Mouse (Mus musculus) gastrocnemius, postnatal 36 days (tissue): ENCODE data around the gene Apol8. TPM values are rescaled to one million over a fixed set of nuclear protein-coding genes. Genes with fewer than 3 reads are reported as not detected.
"Not testable (repeated sequence)": the region's sequence is repeated elsewhere in the genome, so short reads cannot be mapped to it uniquely, and the experiment has no call there.

Experiments
- DNase-seq, 2 experiments: peaks; one replicate each; pipeline ENCODE4 v3.0.0; 2022
- intact Hi-C: fragments of 180-260 bp; cut with DNase I; formaldehyde crosslinking; loops from one replicate; pipeline ENCODE4 v1.15.1; 2025
- total RNA-seq, 2 experiments: library from RNA; stranded (reverse); gene quantifications; 2 replicates each; pipeline ENCODE4 v1.2.3; 2021

Gene Apol8
- total RNA-seq, 2 experiments from 2014 or later: 0.47 TPM; not detected in 1

- intact Hi-C loops: no loop called here
- no peak for DNase-seq
Observed at GRCm38 (mm10) chr15:77756081-77756480, 722 bp downstream of the Apol8 start.

- DNase-seq: no peak
- intact Hi-C loops: no loop called here
Observed at GRCm38 (mm10) chr15:77755132-77755531, 1.7 kb downstream of the Apol8 start.

GRCm38 (mm10) chr15:77752443-77752842 is 4.4 kb downstream of the Apol8 start:
- no peak for DNase-seq
- intact Hi-C loops: no loop called here

GRCm38 (mm10) chr15:77750461-77750860 is 6.3 kb downstream of the Apol8 start:
- DNase-seq: no peak
- intact Hi-C loops: no loop called here

- no peak for DNase-seq
- intact Hi-C loops: no loop called here
Observed at GRCm38 (mm10) chr15:77749717-77750116, 7.1 kb downstream of the Apol8 start.

GRCm38 (mm10) chr15:77748414-77748813 is 8.4 kb downstream of the Apol8 start:
- intact Hi-C loops: no loop called here
- DNase-seq: no peak

GRCm38 (mm10) chr15:77746326-77746725 is 10.5 kb downstream of the Apol8 start:
- DNase-seq: no peak
- intact Hi-C loops: no loop called here

GRCm38 (mm10) chr15:77745081-77745480 is 11.7 kb downstream of the Apol8 start:
- intact Hi-C loops: no loop called here

GRCm38 (mm10) chr15:77744632-77745031 is 12.2 kb downstream of the Apol8 start:
- intact Hi-C loops: no loop called here
- DNase-seq: no peak

More at GRCm38 (mm10) chr15:77745081-77745480, 11.7 kb downstream of the Apol8 start:
- no peak for DNase-seq

- intact Hi-C loops, DNase-seq: not testable (repeated sequence)
Observed at GRCm38 (mm10) chr15:77741556-77741955, 15.2 kb downstream of the Apol8 start.

GRCm38 (mm10) chr15:77740511-77741297 is 16.1 kb downstream of the Apol8 start:
- DNase-seq: no peak
- intact Hi-C loops: no loop called here

GRCm38 (mm10) chr15:77733903-77734302 is 22.9 kb downstream of the Apol8 start:
- intact Hi-C loops, DNase-seq: not testable (repeated sequence)

- DNase-seq, intact Hi-C loops: not testable (repeated sequence)
Observed at GRCm38 (mm10) chr15:77733380-77733779, 23.4 kb downstream of the Apol8 start.

GRCm38 (mm10) chr15:77732851-77733250 is 24.0 kb downstream of the Apol8 start:
- DNase-seq, intact Hi-C loops: not testable (repeated sequence)

- no peak for DNase-seq
- intact Hi-C loops: no loop called here
Observed at GRCm38 (mm10) chr15:77731605-77732004, 25.2 kb downstream of the Apol8 start.

- DNase-seq, intact Hi-C loops: not testable (repeated sequence)
Observed at GRCm38 (mm10) chr15:77728739-77729138, 28.1 kb downstream of the Apol8 start, which contains the start of gene Apol9b. Apol9b (plus strand) TSS chr15:77729039.

GRCm38 (mm10) chr15:77727745-77728144 is 29.1 kb downstream of the Apol8 start:
- DNase-seq, intact Hi-C loops: not testable (repeated sequence)

- DNase-seq, intact Hi-C loops: not testable (repeated sequence)
Observed at GRCm38 (mm10) chr15:77727139-77727538, 29.7 kb downstream of the Apol8 start.

- intact Hi-C loops: not testable (repeated sequence)
Observed at GRCm38 (mm10) chr15:77725393-77726020, 31.3 kb downstream of the Apol8 start.

GRCm38 (mm10) chr15:77724208-77724911 is 32.4 kb downstream of the Apol8 start:
- intact Hi-C loops, DNase-seq: not testable (repeated sequence)

More at GRCm38 (mm10) chr15:77725393-77726020, 31.3 kb downstream of the Apol8 start:
- DNase-seq: not testable (repeated sequence)

- intact Hi-C loops, DNase-seq: not testable (repeated sequence)
Observed at GRCm38 (mm10) chr15:77721509-77721908, 35.3 kb downstream of the Apol8 start.
